Mouse (Mus musculus) liver, adult 2 months (tissue): ENCODE data around the gene Utp14a. TPM values are rescaled to one million over a fixed set of nuclear protein-coding genes. Genes with fewer than 3 reads are reported as not detected.

ENCODE experiments used
- DNase-seq: peaks from one replicate; pipeline ENCODE4 v3.0.0-alpha.2; 2011; ENCODE audit warnings: low read depth, low spot score; ENCODE audit errors: extremely low read depth
- H3K27ac ChIP-seq: fragments of 200-500 bp; replicated peaks from 2 replicates; pipeline ENCODE4 v1.5.1; 2012; ENCODE audit warnings: low read depth, mild to moderate bottlenecking, control low read depth, inconsistent platforms, low read length; ENCODE audit not compliant: insufficient read depth
- H3K27me3 ChIP-seq: fragments of 200-500 bp; 2 replicates; pipeline ENCODE4 v1.6.1; 2012; ENCODE audit warnings: mild to moderate bottlenecking, moderate library complexity, low read length, inconsistent platforms; ENCODE audit not compliant: control insufficient read depth, insufficient read depth
- H3K36me3 ChIP-seq: fragments of 200-500 bp; 2 replicates; pipeline ENCODE4 v1.6.1; 2012; ENCODE audit warnings: low read length, inconsistent platforms; ENCODE audit not compliant: control insufficient read depth, insufficient read depth
- H3K4me1 ChIP-seq: fragments of 200-500 bp; 2 replicates; pipeline ENCODE4 v1.6.1; 2011; ENCODE audit warnings: low read length; ENCODE audit not compliant: control insufficient read depth, insufficient read depth
- H3K4me3 ChIP-seq: fragments of 200-500 bp; 2 replicates; pipeline ENCODE4 v1.5.1; 2011; ENCODE audit warnings: low read depth, mild to moderate bottlenecking, control low read depth, low read length, moderate library complexity; ENCODE audit not compliant: insufficient read depth
- H3K79me2 ChIP-seq: fragments of 200-500 bp; 2 replicates; pipeline ENCODE4 v1.6.1; 2012; ENCODE audit warnings: inconsistent platforms, mild to moderate bottlenecking, low read length, moderate library complexity; ENCODE audit not compliant: control insufficient read depth, insufficient read depth
- H3K9ac ChIP-seq: fragments of 200-500 bp; 2 replicates; pipeline ENCODE4 v1.6.1; 2012; ENCODE audit warnings: low read depth, mild to moderate bottlenecking, control low read depth, inconsistent platforms, low read length
- CTCF ChIP-seq: fragments of 200-500 bp; IDR thresholded peaks from 2 replicates; pipeline ENCODE4 v1.5.1; 2011; ENCODE audit warnings: low read depth, low read length, control low read depth
- POLR2A ChIP-seq: fragments of 200-500 bp; IDR thresholded peaks from 2 replicates; pipeline ENCODE4 v1.6.1; 2011; ENCODE audit warnings: low read length, control low read depth; ENCODE audit not compliant: insufficient read depth; ENCODE audit errors: extremely low read depth
- WGBS: fragments of 180-500 bp; shearing (Covaris S2); methylation state at CpG from one replicate; pipeline ENCODE4 v1.1.7; 2018; 5-methylcytosine and 5-hydroxymethylcytosine counted together
- polyA plus RNA-seq: library from polyadenylated mRNA; depleted of rRNA; stranded (reverse); fragments of >200 nt; gene quantifications from 2 replicates; pipeline ENCODE4 v1.2.3, GENCODE M21; 2012; rRNA removed
- total RNA-seq: library from RNA; depleted of rRNA; stranded (reverse); fragments of >200 nt; gene quantifications from 2 replicates; pipeline ENCODE4 v1.2.3, GENCODE M21; 2014; rRNA removed

Utp14a gene
- total and polyA plus RNA-seq, 2 experiments = 2.2 to 6.7 TPM

DNA sequence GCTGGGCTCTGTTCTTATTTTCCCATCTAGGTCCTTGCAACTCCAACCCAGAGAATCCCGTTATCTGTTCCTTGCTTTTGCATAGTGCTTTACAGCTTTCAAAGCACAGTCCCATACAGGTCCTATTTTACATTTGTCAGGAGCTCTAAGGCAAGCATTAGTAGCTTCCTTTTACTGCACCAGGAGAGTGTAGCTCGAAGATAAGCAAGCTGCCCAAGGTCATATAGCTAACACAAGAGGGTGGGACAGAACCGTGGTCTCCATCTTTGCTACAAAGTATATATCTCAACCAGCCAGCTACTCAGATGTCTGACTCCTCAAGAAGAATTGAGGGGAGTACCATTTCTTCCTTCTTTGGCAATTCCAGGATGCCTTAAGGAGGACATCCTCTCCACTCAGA is 60.8 kb downstream of the Utp14a start:
- no peak for DNase-seq
- H3K4me1 ChIP-seq = no peaks in the 10 kb centered on the region
- no peaks in the 10 kb centered on the region for H3K27me3 ChIP-seq
- H3K27ac ChIP-seq = no peak overlapping the region
- H3K4me3 ChIP-seq = no peak overlapping the region
- H3K36me3 ChIP-seq = no peaks in the 10 kb centered on the region
- no peaks in the 10 kb centered on the region for H3K79me2 ChIP-seq
- H3K9ac ChIP-seq = no peak overlapping the region
- TF ChIP-seq CTCF = no peak
- TF ChIP-seq POLR2A = no peak
- 72% methylated on average over 3 of the region's 3 CpGs for WGBS

- DNase-seq = peak; percentile 17
- no peaks in the 10 kb centered on the region for H3K4me1 ChIP-seq
- no peak for TF ChIP-seq POLR2A
- no peak overlapping the region for H3K4me3 ChIP-seq
- no peaks in the 10 kb centered on the region for H3K79me2 ChIP-seq
- no peak overlapping the region for H3K9ac ChIP-seq
- no peaks in the 10 kb centered on the region for H3K36me3 ChIP-seq
- WGBS = 22% methylated on average over 9 of the region's 9 CpGs
- no peaks in the 10 kb centered on the region for H3K27me3 ChIP-seq
- no peak overlapping the region for H3K27ac ChIP-seq
Observed at GRCm38 (mm10) chrX:48318194-48318593, 61.5 kb downstream of the Utp14a start.

Other genes with a start within 250 kb of the Utp14a start
- gene Apln, start 222.0 kb upstream of the Utp14a start, total RNA-seq = 0.07 and 0.09 TPM in 2 replicates
- gene Apln, start 222.0 kb upstream of the Utp14a start, polyA plus RNA-seq = 0.04 TPM in 1 of 2 replicates, not detected in the other
- gene Xpnpep2, start 148.1 kb upstream of the Utp14a start, total RNA-seq = not detected in 2 replicates
- gene Xpnpep2, start 148.1 kb upstream of the Utp14a start, polyA plus RNA-seq = not detected in 2 replicates
- gene Sash3, start 110.4 kb upstream of the Utp14a start, total RNA-seq = 0.83 and 1.5 TPM in 2 replicates
- gene Sash3, start 110.4 kb upstream of the Utp14a start, polyA plus RNA-seq = 0.72 and 1.4 TPM in 2 replicates
- gene Zdhhc9, start 48.0 kb upstream of the Utp14a start, total RNA-seq = 36.2 and 46.2 TPM in 2 replicates
- gene Zdhhc9, start 48.0 kb upstream of the Utp14a start, polyA plus RNA-seq = 66.4 and 71.8 TPM in 2 replicates
- gene Bcorl1, start 84.5 kb downstream of the Utp14a start, total RNA-seq = 1.7 and 2.8 TPM in 2 replicates
- gene Bcorl1, start 84.5 kb downstream of the Utp14a start, polyA plus RNA-seq = 1.6 and 2.2 TPM in 2 replicates
- 0.46 and 0.67 TPM in 2 replicates for gene Elf4, start 206.3 kb downstream of the Utp14a start, total RNA-seq
- gene Elf4, start 206.3 kb downstream of the Utp14a start, polyA plus RNA-seq = 0.57 and 1.5 TPM in 2 replicates